Mouse (Mus musculus) heart, postnatal 0 days (tissue): Measurements from ENCODE around the gene Ppp6c. TPM values are rescaled to one million over a fixed set of nuclear protein-coding genes. Genes with fewer than 3 reads are reported as not detected.
A peak's percentile ranks its signal among the peaks of the same experiment; 100 is the strongest.

Experiments used
- ATAC-seq: fragments of 200-750 bp; cut with Nextera tagmentation; 2 replicates; pipeline ENCODE4 v1.8.0; 2017; ENCODE audit warnings: low read depth, moderate number of reproducible peaks, moderate library complexity; ENCODE audit not compliant: insufficient read depth
- DNase-seq: peaks from one replicate; pipeline ENCODE4 v3.0.0-alpha.2; 2016; ENCODE audit warnings: low spot score
- H3K27ac ChIP-seq: fragments of 300-500 bp; sonication (generic); 2 replicates; pipeline ENCODE4 v1.5.1; 2014; ENCODE audit warnings: low read depth, mild to moderate bottlenecking
- H3K27me3 ChIP-seq: fragments of 300-500 bp; sonication (generic); 2 replicates; pipeline ENCODE4 v1.6.1; 2014; ENCODE audit warnings: low read length, mixed read lengths; ENCODE audit not compliant: control insufficient read depth, insufficient read depth
- H3K36me3 ChIP-seq: fragments of 300-500 bp; sonication (generic); replicated peaks from 2 replicates; pipeline ENCODE4 v1.6.1; 2014; ENCODE audit warnings: low read length, mixed read lengths; ENCODE audit not compliant: control insufficient read depth, insufficient read depth
- H3K4me1 ChIP-seq: fragments of 300-500 bp; sonication (generic); 2 replicates; pipeline ENCODE4 v1.6.1; 2014; ENCODE audit warnings: antibody characterized with exemption; ENCODE audit not compliant: control insufficient read depth, insufficient read depth
- H3K4me2 ChIP-seq: fragments of 300-500 bp; sonication (generic); 2 replicates; pipeline ENCODE4 v1.6.1; 2014; ENCODE audit warnings: low read depth, mild to moderate bottlenecking, low read length, moderate library complexity
- H3K4me3 ChIP-seq: fragments of 300-500 bp; sonication (generic); 2 replicates; pipeline ENCODE4 v1.5.1; 2014; ENCODE audit warnings: low read depth, low read length
- H3K9ac ChIP-seq: fragments of 300-500 bp; sonication (generic); replicated peaks from 2 replicates; pipeline ENCODE4 v1.6.1; 2014; ENCODE audit warnings: low read depth, low read length, mixed read lengths
- H3K9me3 ChIP-seq: fragments of 300-500 bp; sonication (generic); replicated peaks from 2 replicates; pipeline ENCODE4 v1.6.1; 2016; ENCODE audit warnings: low read length; ENCODE audit not compliant: control insufficient read depth
- CTCF ChIP-seq: IDR thresholded peaks from 2 replicates; pipeline ENCODE4 v1.5.1; 2016; ENCODE audit warnings: antibody characterized with exemption, control low read depth, low read depth
- EP300 ChIP-seq: IDR thresholded peaks from 2 replicates; pipeline ENCODE4 v1.6.1; 2016; ENCODE audit warnings: antibody characterized with exemption, low read depth
- WGBS: fragments of 180-500 bp; shearing (Covaris S2); extraction: QIAGEN DNeasy Blood & Tissue Kit; methylation state at CpG from one replicate; pipeline ENCODE4 v1.1.7; 2014; 5-methylcytosine and 5-hydroxymethylcytosine counted together
- polyA plus RNA-seq: library from polyadenylated mRNA; unstranded; fragments of >200 nt; fragmentation: Nextera tagmentation; extraction: Ambion mirVana; gene quantifications from 2 replicates; pipeline ENCODE4 v1.2.1, GENCODE M21; 2015
- total RNA-seq: library from RNA; depleted of rRNA; stranded (reverse); fragments of >200 nt; gene quantifications from 2 replicates; pipeline ENCODE4 v1.2.3, GENCODE M21; 2014; ENCODE audit warnings: low replicate concordance

Ppp6c gene
- total and polyA plus RNA-seq, 2 experiments from 2014 or later, result 35.0 to 50.0 TPM

GRCm38 (mm10) chr2:39194809-39195208, 31.4 kb downstream of the Ppp6c start:
- Histone ChIP-seq H3K27me3 (no peaks in the 10 kb centered on the region), H3K36me3 (peaks cover 22% of the 10 kb centered on the region), H3K4me1 (peaks cover 2% of the 10 kb centered on the region; the same call in 1 of the 2 replicates), H3K9me3 (no peaks in the 10 kb centered on the region), H3K4me3 (no peak overlapping the region), H3K27ac (no peak overlapping the region), H3K9ac (no peak overlapping the region), H3K4me2 (no peak overlapping the region)
- ATAC-seq (no peak), DNase-seq (no peak)
- 95% methylated on average over 2 of the region's 2 CpGs for WGBS
- TF ChIP-seq CTCF, result no peak
- no peak for TF ChIP-seq EP300

GRCm38 (mm10) chr2:39190561-39191056, 35.6 kb downstream of the Ppp6c start, which contains the start of gene Scai:
TSS of gene Scai (minus strand) at chr2:39190734.
- Histone ChIP-seq H3K4me3 (peak within 1 kb of the TSS; percentile 87), H3K27me3 (no peaks in the 10 kb centered on the region), H3K4me2 (peak within 1 kb of the TSS; percentile 89), H3K36me3 (peaks cover 5% of the 10 kb centered on the region; the same call in 1 of the 2 replicates), H3K9ac (peak within 1 kb of the TSS; percentile 69), H3K27ac (peak within 1 kb of the TSS; percentile 84), H3K9me3 (no peaks in the 10 kb centered on the region), H3K4me1 (peaks cover 6% of the 10 kb centered on the region; the same call in 1 of the 2 replicates)
- TF ChIP-seq CTCF, result peak; percentile 89
- no peak; the same call in 1 of the 2 replicates for TF ChIP-seq EP300
- under 1% methylated on average over 41 of the region's 41 CpGs for WGBS
- ATAC-seq (peak; percentile 100), DNase-seq (peak; percentile 99)

DNA sequence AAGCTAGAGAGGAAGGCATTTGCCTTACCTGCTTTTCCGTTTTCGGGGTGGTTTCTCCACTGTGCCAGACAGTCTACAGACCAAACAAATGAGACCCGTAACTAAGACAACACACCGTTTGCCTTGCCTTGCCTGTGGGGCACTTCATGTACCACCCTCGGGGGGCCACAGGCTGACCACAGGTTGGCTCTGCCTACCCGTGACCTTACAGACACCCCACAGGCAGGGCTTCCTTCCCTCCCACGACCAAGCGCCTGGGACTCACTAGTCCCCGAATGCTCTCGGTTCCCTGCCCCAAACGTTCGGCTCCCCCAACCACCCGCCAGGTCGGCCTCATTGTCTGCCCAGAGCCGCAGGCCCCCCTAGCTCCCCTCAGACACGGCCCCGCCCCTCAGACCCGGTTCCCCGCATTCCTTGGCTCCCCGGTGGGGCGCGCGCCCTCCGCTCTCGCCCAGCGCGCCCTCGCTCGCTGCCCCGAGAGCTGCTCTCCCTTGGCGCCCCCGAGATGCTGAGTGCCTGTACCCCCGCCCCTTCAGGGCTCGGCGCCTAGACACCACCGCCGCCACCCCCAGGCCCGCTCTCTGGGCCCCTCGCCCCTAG, 36.2 kb downstream of the Ppp6c start:
- peak overlapping the region; percentile 69 for H3K9ac ChIP-seq
- WGBS, result 2% methylated on average over 33 of the region's 39 CpGs
- peaks cover 8% of the 10 kb centered on the region; the same call in 1 of the 2 replicates for H3K36me3 ChIP-seq

GRCm38 (mm10) chr2:39185942-39186341, 40.3 kb downstream of the Ppp6c start:
- no peak for DNase-seq
- peaks cover 6% of the 10 kb centered on the region; the same call in 1 of the 2 replicates for H3K4me1 ChIP-seq
- no peak for TF ChIP-seq CTCF
- no peak for TF ChIP-seq EP300
- H3K4me2 ChIP-seq, result no peak overlapping the region
- ATAC-seq, result no peak
- H3K9me3 ChIP-seq, result no peaks in the 10 kb centered on the region
- 66% methylated on average over 3 of the region's 3 CpGs for WGBS
- 0 out of 2 replicates have a peak, but pooled peaks cover 3% of the 10 kb centered on the region for H3K36me3 ChIP-seq
- no peak overlapping the region for H3K27ac ChIP-seq
- no peak overlapping the region for H3K9ac ChIP-seq
- H3K27me3 ChIP-seq, result no peaks in the 10 kb centered on the region
- no peak overlapping the region for H3K4me3 ChIP-seq

More for the DNA sequence above, 36.2 kb downstream of the Ppp6c start:
- no peaks in the 10 kb centered on the region for H3K9me3 ChIP-seq
- H3K27me3 ChIP-seq, result no peaks in the 10 kb centered on the region
- no peak for TF ChIP-seq EP300
- TF ChIP-seq CTCF, result no peak
- ATAC-seq (peak; percentile 49), DNase-seq (peak; percentile 27)
- peaks cover 6% of the 10 kb centered on the region; the same call in 1 of the 2 replicates for H3K4me1 ChIP-seq
- peak overlapping the region; percentile 84 for H3K27ac ChIP-seq
- peak overlapping the region; percentile 87 for H3K4me3 ChIP-seq
- H3K4me2 ChIP-seq, result peak overlapping the region; percentile 89

DNA sequence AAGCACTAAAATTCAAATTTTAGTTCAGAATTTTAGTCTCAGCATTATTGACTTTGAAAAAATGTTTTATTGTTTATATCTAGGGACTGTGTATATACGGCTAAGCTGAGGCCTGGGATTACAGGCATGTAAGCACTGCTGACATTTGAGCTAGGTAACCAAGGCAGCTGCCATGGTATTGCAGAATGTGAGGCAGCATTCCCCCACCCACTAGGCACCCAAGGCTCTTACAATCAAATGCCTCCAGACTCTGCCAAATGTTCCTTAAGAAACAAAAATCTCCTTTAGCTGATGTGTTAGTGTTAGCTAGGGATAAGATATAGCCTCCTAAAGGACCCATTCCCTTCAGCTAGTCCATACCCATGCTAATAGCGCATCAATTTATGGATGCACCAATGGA, 42.7 kb downstream of the Ppp6c start:
- Histone ChIP-seq H3K4me1 (no peaks in the 10 kb centered on the region), H3K9ac (no peak overlapping the region), H3K4me2 (no peak overlapping the region), H3K4me3 (no peak overlapping the region), H3K27ac (no peak overlapping the region), H3K27me3 (no peaks in the 10 kb centered on the region), H3K9me3 (no peaks in the 10 kb centered on the region), H3K36me3 (0 out of 2 replicates have a peak, but pooled peaks cover 3% of the 10 kb centered on the region)
- DNase-seq (no peak), ATAC-seq (no peak)
- WGBS, result 92% methylated on average over 2 of the region's 2 CpGs
- TF ChIP-seq EP300 (no peak), CTCF (no peak)
